28 mouse cellular contexts compared by ENCODE assay signal in genomic region chr11:118484169-118484568, GRCm38 (mm10). TPM values are rescaled to one million over a fixed set of nuclear protein-coding genes. Genes with fewer than 3 reads are reported as not detected.
DNase-seq lines count a peak whose midpoint lies in the region; ATAC-seq and TF ChIP-seq lines count a peak whose summit lies in the region.
"Had no signal": no experiment of that assay in that cellular context is flagged by ENCODE, and none has a peak within 500 bp of the region (broad histone marks: within the 10 kb centered on the region; RNA-seq: fewer than 3 reads in every experiment).

No protein-coding gene starts in this region.

- no peak for ATAC-seq in forebrain, postnatal 0 days
- no peak for ATAC-seq in neural tube, embryonic 13.5 days (ENCODE audit: low read depth)
- ATAC-seq: intestine, postnatal 0 days; Patski had no signal

- peak overlapping the region; percentile 40; the same call in 1 of the 2 replicates for H3K27ac ChIP-seq in forebrain, embryonic 10.5 days
- no peak overlapping the region for H3K27ac ChIP-seq in forebrain, postnatal 0 days (ENCODE audit: low read depth, low read length)
- no peak overlapping the region; the same call in 1 of the 2 replicates for H3K27ac ChIP-seq in neural tube, embryonic 13.5 days (replicated peaks)
- H3K27ac ChIP-seq: hindbrain, embryonic 14.5 days; liver, embryonic 14.5 days; macrophage had no signal

- peaks cover 76% of the 10 kb centered on the region for H3K36me3 ChIP-seq in forebrain, embryonic 10.5 days (replicated peaks)
- H3K36me3 ChIP-seq in forebrain, postnatal 0 days (ENCODE audit: insufficient read depth): 0 out of 2 replicates have a peak, but pooled peaks cover 7% of the 10 kb centered on the region
- peaks cover 26% of the 10 kb centered on the region for H3K36me3 ChIP-seq in neural tube, embryonic 13.5 days

- no peak overlapping the region for H3K4me3 ChIP-seq in forebrain, embryonic 10.5 days
- no peak overlapping the region for H3K4me3 ChIP-seq in forebrain, postnatal 0 days (ENCODE audit: low read depth, low read length)
- no peak overlapping the region for H3K4me3 ChIP-seq in neural tube, embryonic 13.5 days
- H3K4me3 ChIP-seq: heart, embryonic 12.5 days had no signal

- H3K9ac ChIP-seq in forebrain, postnatal 0 days: no peak overlapping the region
- H3K9ac ChIP-seq in neural tube, embryonic 13.5 days: peak overlapping the region; percentile 8; the same call in 1 of the 2 replicates
- H3K9ac ChIP-seq: heart, embryonic 12.5 days; hindbrain, embryonic 14.5 days; liver, embryonic 14.5 days had no signal

- H3K9me3 ChIP-seq in forebrain, embryonic 10.5 days: no peaks in the 10 kb centered on the region
- H3K9me3 ChIP-seq in forebrain, postnatal 0 days (ENCODE audit: low read length): no peaks in the 10 kb centered on the region
- H3K9me3 ChIP-seq in neural tube, embryonic 13.5 days: no peaks in the 10 kb centered on the region
- H3K9me3 ChIP-seq: heart, embryonic 12.5 days had no signal

- no peak overlapping the region for H3K4me2 ChIP-seq in forebrain, postnatal 0 days (ENCODE audit: low read depth)
- H3K4me2 ChIP-seq in neural tube, embryonic 13.5 days: no peak overlapping the region
- H3K4me2 ChIP-seq: heart, embryonic 12.5 days; hindbrain, embryonic 14.5 days had no signal

- H3K4me1 ChIP-seq in forebrain, embryonic 10.5 days: peaks cover 25% of the 10 kb centered on the region
- no peaks in the 10 kb centered on the region for H3K4me1 ChIP-seq in forebrain, postnatal 0 days (ENCODE audit: insufficient read depth)
- H3K4me1 ChIP-seq in neural tube, embryonic 13.5 days (replicated peaks): peaks cover 22% of the 10 kb centered on the region
- H3K4me1 ChIP-seq: heart, embryonic 12.5 days had no signal

- DNase-seq in forebrain, embryonic 10.5 days (ENCODE audit: extremely low spot score, low spot score): no peak
- no peak for DNase-seq in forebrain, postnatal 0 days
- DNase-seq in neural tube, embryonic 10.5 days (ENCODE audit: extremely low spot score, low spot score): no peak
- peak; percentile 85 to 89 for DNase-seq in cerebellum, postnatal 10 days
- DNase-seq in gastrocnemius, postnatal 25 days: no peak
- no peak for DNase-seq in adrenal gland, adult (ENCODE audit: inconsistent age in 2 of 2, low spot score in 1 of 2)
- no peak for DNase-seq in heart, adult 9 months (ENCODE audit: low spot score in 2 of 2)
- DNase-seq: adrenal gland, postnatal 14 days; gastrocnemius, postnatal 14 days; heart, adult 11 months; liver; lung, adult 2 months; lung, postnatal 10 days; midbrain, embryonic 14.5 days; right cerebral cortex, adult 18-20 months; spleen, adult 18-20 months; thymus, postnatal 14 days had no signal

- 89% methylated on average over 8 of the region's 8 CpGs for WGBS in forebrain, embryonic 10.5 days
- 68% methylated on average over 8 of the region's 8 CpGs for WGBS in forebrain, postnatal 0 days
- 82% methylated on average over 8 of the region's 8 CpGs for WGBS in neural tube, embryonic 13.5 days

- no peak for TF ChIP-seq CTCF in forebrain, postnatal 0 days (IDR thresholded peaks at IDR 0.05; ENCODE audit: low read depth)

- H3K27me3 ChIP-seq in forebrain, embryonic 10.5 days (ENCODE audit: poor library complexity, severe bottlenecking): no peaks in the 10 kb centered on the region
- no peaks in the 10 kb centered on the region for H3K27me3 ChIP-seq in forebrain, postnatal 0 days (ENCODE audit: insufficient read depth, low read length)
- H3K27me3 ChIP-seq in neural tube, embryonic 13.5 days: no peaks in the 10 kb centered on the region
- H3K27me3 ChIP-seq: Patski had no signal

RNA-seq across cellular contexts. Expression of gene Engase, which starts 7.5 kb away (rescaled TPM):
- 7.1 and 7.9 TPM in 2 replicates for polyA plus RNA-seq in forebrain, embryonic 10.5 days (2016; fragmentation: Nextera tagmentation; extraction: Ambion mirVana)
- 8.1 and 8.5 TPM in 2 replicates for total RNA-seq in forebrain, postnatal 0 days (2014; rRNA removed)
- polyA plus RNA-seq in forebrain, postnatal 0 days (2015; fragmentation: Nextera tagmentation; extraction: Ambion mirVana): 4.2 and 5.7 TPM in 2 replicates
- polyA plus RNA-seq in neural tube, embryonic 13.5 days (2015; fragmentation: Nextera tagmentation; extraction: Ambion mirVana): 8.1 and 10.0 TPM in 2 replicates
- 1 to 10 TPM; 5.4 to 9.5 TPM for total RNA-seq in gastrocnemius, postnatal 25 days (2021)

RNA-seq across cellular contexts. Expression of gene C1qtnf1, which starts 56.2 kb away (rescaled TPM):
- 1.5 and 2.3 TPM in 2 replicates for polyA plus RNA-seq in forebrain, embryonic 10.5 days (2016; fragmentation: Nextera tagmentation; extraction: Ambion mirVana)
- total RNA-seq in forebrain, postnatal 0 days (2014; rRNA removed): 5.1 and 8.5 TPM in 2 replicates
- 5.4 and 5.9 TPM in 2 replicates for polyA plus RNA-seq in forebrain, postnatal 0 days (2015; fragmentation: Nextera tagmentation; extraction: Ambion mirVana)
- polyA plus RNA-seq in neural tube, embryonic 13.5 days (2015; fragmentation: Nextera tagmentation; extraction: Ambion mirVana): 4.4 and 4.8 TPM in 2 replicates
- total RNA-seq in gastrocnemius, postnatal 25 days (2021): 10 to 100 TPM in 1 of 2 experiments, 1 to 10 TPM in 1; 9.2 to 13.4 TPM
- total RNA-seq: hematopoietic stem cell, adult 5-6 weeks; megakaryocyte-erythroid progenitor cell, adult 5-6 weeks; monocyte, adult 5-6 weeks; neutrophil, adult 5-6 weeks had no signal

Comparison
In these comparisons a context has a peak if more than half of its experiments do, and no peak if none do; other contexts are left out.
1. DNase-seq: peak in cerebellum, postnatal 10 days (2 of 2); none in forebrain, embryonic 10.5 days (single experiment), forebrain, postnatal 0 days (single experiment), neural tube, embryonic 10.5 days (single experiment), gastrocnemius, postnatal 25 days (single experiment), adrenal gland, adult (0 of 2) and heart, adult 9 months (0 of 2).